Mouse (Mus musculus) limb, embryonic 14.5 days (tissue): ENCODE measurements around the gene Ddx24. TPM values are rescaled to one million over a fixed set of nuclear protein-coding genes. Genes with fewer than 3 reads are reported as not detected.
"Not testable (repeated sequence)": the region's sequence is repeated elsewhere in the genome, so short reads cannot be mapped to it uniquely, and the experiment has no call there.

Experiments
- ATAC-seq: fragments of 200-750 bp; cut with Nextera tagmentation; 2 replicates; pipeline ENCODE4 v1.8.0; 2017; ENCODE audit warnings: low read depth, moderate number of reproducible peaks, moderate TSS enrichment; ENCODE audit not compliant: low FRiP score
- DNase-seq: peaks from one replicate; pipeline ENCODE4 v3.0.0-alpha.2; 2015; ENCODE audit warnings: low spot score
- H3K27ac ChIP-seq: fragments of 300-500 bp; sonication (generic); replicated peaks from 2 replicates; pipeline ENCODE4 v1.5.1; 2014; ENCODE audit warnings: low read depth, mild to moderate bottlenecking, low read length, moderate library complexity, mixed read lengths
- H3K27me3 ChIP-seq: fragments of 300-500 bp; sonication (generic); 2 replicates; pipeline ENCODE4 v1.6.1; 2014; ENCODE audit warnings: low read length, mixed read lengths; ENCODE audit not compliant: control insufficient read depth, insufficient read depth
- H3K36me3 ChIP-seq: fragments of 300-500 bp; sonication (generic); 2 replicates; pipeline ENCODE4 v1.6.1; 2014; ENCODE audit warnings: mild to moderate bottlenecking, low read length, moderate library complexity, mixed read lengths; ENCODE audit not compliant: control insufficient read depth, insufficient read depth
- H3K4me1 ChIP-seq: fragments of 300-500 bp; sonication (generic); 2 replicates; pipeline ENCODE4 v1.6.1; 2014; ENCODE audit warnings: antibody characterized with exemption, low read length, mixed read lengths; ENCODE audit not compliant: control insufficient read depth, insufficient read depth
- H3K4me2 ChIP-seq: fragments of 300-500 bp; sonication (generic); replicated peaks from 2 replicates; pipeline ENCODE4 v1.6.1; 2014; ENCODE audit warnings: low read depth, mild to moderate bottlenecking, low read length, moderate library complexity; ENCODE audit not compliant: severe bottlenecking
- H3K4me3 ChIP-seq: fragments of 300-500 bp; sonication (generic); replicated peaks from 2 replicates; pipeline ENCODE4 v1.5.1; 2014; ENCODE audit warnings: low read length
- H3K9ac ChIP-seq: fragments of 300-500 bp; sonication (generic); 2 replicates; pipeline ENCODE4 v1.6.1; 2014; ENCODE audit warnings: mild to moderate bottlenecking, low read depth, low read length, moderate library complexity; ENCODE audit not compliant: severe bottlenecking
- H3K9me3 ChIP-seq: fragments of 300-500 bp; sonication (generic); 2 replicates; pipeline ENCODE4 v1.6.1; 2016; ENCODE audit warnings: low read length; ENCODE audit not compliant: control insufficient read depth
- POLR2A ChIP-seq: fragments of 200-500 bp; IDR thresholded peaks from 2 replicates; pipeline ENCODE4 v1.8.0; 2012; ENCODE audit warnings: inconsistent platforms, mild to moderate bottlenecking, moderate library complexity, borderline replicate concordance; ENCODE audit not compliant: insufficient read depth, insufficient read length; ENCODE audit errors: extremely low read depth
- WGBS: fragments of 180-500 bp; shearing (Covaris S2); extraction: QIAGEN DNeasy Blood & Tissue Kit; methylation state at CpG from one replicate; pipeline ENCODE4 v1.1.7; 2014; 5-methylcytosine and 5-hydroxymethylcytosine counted together
- polyA plus RNA-seq, 2 experiments: library from polyadenylated mRNA; depleted of rRNA in 1 of 2; stranded (reverse) in 1 of 2; unstranded in 1 of 2; fragments of >200 nt; fragmentation: Nextera tagmentation in 1 of 2; extraction: Ambion mirVana in 1 of 2; gene quantifications; 2 replicates each; pipeline versions ENCODE4 v1.2.1 to v1.2.3; 2012 to 2014

The Ddx24 gene
- polyA plus RNA-seq, 2 experiments = 53.2 to 81.5 TPM

DNA sequence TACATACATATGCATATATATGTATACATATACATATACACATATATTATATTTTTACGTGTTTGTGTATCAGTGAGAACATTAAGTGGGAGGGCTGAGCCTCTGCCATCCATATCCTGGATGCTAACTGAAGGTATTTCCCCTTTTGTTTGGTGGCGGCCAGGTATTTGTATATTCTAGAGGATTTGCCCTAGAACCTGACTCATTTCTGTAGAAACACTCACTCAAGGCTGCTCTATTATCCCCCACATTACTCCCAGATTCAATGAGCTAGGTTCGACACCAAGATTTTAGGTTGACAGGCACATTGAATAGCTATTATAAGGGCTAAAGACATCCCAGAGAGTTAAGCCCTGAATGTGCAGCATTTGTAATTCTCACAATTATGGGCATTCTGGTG, 19.4 kb upstream of the Ddx24 start:
- H3K9me3 ChIP-seq = no peaks in the 10 kb centered on the region
- H3K27ac ChIP-seq = no peak overlapping the region
- no peak overlapping the region for H3K4me2 ChIP-seq
- no peak overlapping the region for H3K4me3 ChIP-seq
- H3K4me1 ChIP-seq = no peaks in the 10 kb centered on the region
- 81% methylated on average over 3 of the region's 3 CpGs for WGBS
- DNase-seq = no peak
- H3K9ac ChIP-seq = no peak overlapping the region
- no peak for TF ChIP-seq POLR2A
- no peaks in the 10 kb centered on the region for H3K36me3 ChIP-seq
- H3K27me3 ChIP-seq = no peaks in the 10 kb centered on the region
- no peak for ATAC-seq

DNA sequence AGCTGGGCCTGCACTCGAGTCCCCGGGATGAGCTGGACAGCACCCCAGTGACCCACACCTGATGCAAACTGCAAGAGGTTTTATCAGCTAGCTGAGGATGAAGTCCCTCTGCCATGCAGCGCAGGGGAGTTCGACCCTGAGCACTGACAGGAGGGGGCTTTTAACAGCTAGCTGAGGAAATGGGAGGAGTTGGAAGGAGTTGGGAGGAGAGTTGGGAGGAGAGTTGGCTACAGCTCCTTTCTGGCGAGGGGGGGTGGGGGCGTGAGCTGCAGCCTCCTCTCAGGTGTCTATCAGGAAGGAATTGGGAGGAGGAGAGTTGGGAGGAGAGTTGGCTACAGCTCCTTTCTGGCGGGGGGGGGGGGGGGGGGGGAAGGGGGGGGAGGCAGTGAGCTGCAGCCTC, 18.6 kb upstream of the Ddx24 start:
- not testable (repeated sequence) for H3K9me3 ChIP-seq, H3K27ac ChIP-seq, ATAC-seq, H3K4me3 ChIP-seq, H3K4me1 ChIP-seq, H3K27me3 ChIP-seq, DNase-seq, H3K9ac ChIP-seq, H3K36me3 ChIP-seq, H3K4me2 ChIP-seq
- WGBS = 31% methylated on average over 6 of the region's 7 CpGs

DNA sequence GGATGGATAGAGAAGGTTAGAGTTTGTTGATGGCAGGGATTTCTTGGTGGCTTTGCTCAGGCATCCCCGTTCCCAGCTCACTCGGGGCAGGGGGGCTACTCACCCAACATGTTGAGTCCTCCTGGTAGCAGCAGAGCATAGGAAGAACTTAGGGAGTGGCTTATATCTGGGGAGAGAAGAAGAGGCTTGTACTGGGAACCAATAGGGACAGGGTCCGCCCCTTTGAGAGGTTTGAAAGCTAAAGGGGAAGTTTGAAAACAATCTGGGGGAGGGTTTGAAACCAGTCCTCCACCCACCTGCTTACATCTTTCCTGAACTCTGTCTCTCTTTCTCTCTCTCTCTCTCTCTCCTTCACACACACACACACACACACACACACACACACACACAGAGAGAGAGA, 17.9 kb upstream of the Ddx24 start, which contains the start of gene Ifi27l2a:
TSS of gene Ifi27l2a (minus strand) at position 157 of the 400 bp plus-strand sequence.
- Histone ChIP-seq H3K27ac (no peak within 1 kb of the TSS), H3K9ac (no peak within 1 kb of the TSS), H3K4me3 (no peak within 1 kb of the TSS), H3K4me1 (no peaks in the 10 kb centered on the region), H3K9me3 (no peaks in the 10 kb centered on the region), H3K36me3 (no peaks in the 10 kb centered on the region), H3K4me2 (no peak within 1 kb of the TSS), H3K27me3 (no peaks in the 10 kb centered on the region)
- DNase-seq (no peak), ATAC-seq (no peak)
- 56% methylated on average over 3 of the region's 3 CpGs for WGBS
- no peak for TF ChIP-seq POLR2A

DNA sequence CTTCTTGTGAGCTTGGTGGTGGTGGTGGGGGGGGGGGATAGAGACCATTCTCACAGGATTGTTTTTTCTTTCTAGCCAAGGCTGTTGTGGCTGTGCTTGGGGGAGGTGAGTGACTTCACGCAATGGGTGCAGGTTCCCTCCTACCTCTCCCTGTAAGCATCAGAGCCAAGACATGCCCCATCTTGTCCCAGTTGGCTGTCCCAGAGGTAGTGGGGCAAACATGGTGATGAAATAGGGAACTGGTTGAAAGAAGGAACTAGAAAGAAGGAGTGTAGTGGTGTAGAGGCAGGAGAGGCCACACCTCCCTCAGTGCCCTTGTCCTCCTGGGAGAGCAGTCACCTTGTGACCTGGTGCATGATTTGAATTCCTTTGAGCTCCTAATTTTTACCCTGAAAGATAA, 12.0 kb upstream of the Ddx24 start:
- no peaks in the 10 kb centered on the region for H3K9me3 ChIP-seq
- H3K9ac ChIP-seq = no peak overlapping the region
- 0 out of 2 replicates have a peak, but pooled peaks cover 4% of the 10 kb centered on the region for H3K4me1 ChIP-seq
- DNase-seq (peak; percentile 3), ATAC-seq (no peak)
- no peaks in the 10 kb centered on the region for H3K27me3 ChIP-seq
- H3K4me2 ChIP-seq = no peak overlapping the region
- WGBS = 75% methylated on average over 1 of the region's 1 CpGs
- TF ChIP-seq POLR2A = no peak
- H3K36me3 ChIP-seq = no peaks in the 10 kb centered on the region
- no peak overlapping the region for H3K4me3 ChIP-seq
- no peak overlapping the region for H3K27ac ChIP-seq

DNA sequence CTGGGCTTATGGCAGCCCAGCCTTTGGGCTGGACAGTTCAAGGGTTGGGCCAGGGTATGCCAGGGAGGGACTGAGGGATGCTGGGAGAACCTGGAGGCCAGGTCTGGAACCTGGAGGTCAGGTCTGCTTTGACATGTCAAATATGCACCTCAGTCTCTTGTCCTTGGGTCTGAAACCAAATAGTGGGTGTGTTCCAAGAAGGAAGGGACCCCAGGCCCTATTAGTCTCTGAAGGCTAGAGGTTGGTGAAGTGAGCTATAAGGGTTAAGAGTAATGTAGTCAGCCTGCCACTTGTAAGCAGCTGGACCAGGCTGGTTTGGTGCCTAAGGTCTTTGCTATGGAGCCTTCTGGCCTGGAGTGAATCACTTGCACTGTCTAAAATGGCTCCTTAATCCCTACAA, 9.2 kb upstream of the Ddx24 start:
- Histone ChIP-seq H3K4me3 (0 out of 2 replicates have a peak overlapping the region, but pooled peaks have one; percentile 23), H3K9ac (no peak overlapping the region), H3K27ac (no peak overlapping the region), H3K4me1 (0 out of 2 replicates have a peak, but pooled peaks cover 4% of the 10 kb centered on the region), H3K27me3 (no peaks in the 10 kb centered on the region), H3K9me3 (no peaks in the 10 kb centered on the region), H3K36me3 (no peaks in the 10 kb centered on the region), H3K4me2 (peak overlapping the region; percentile 37)
- no peak for TF ChIP-seq POLR2A
- DNase-seq (no peak), ATAC-seq (no peak)

DNA sequence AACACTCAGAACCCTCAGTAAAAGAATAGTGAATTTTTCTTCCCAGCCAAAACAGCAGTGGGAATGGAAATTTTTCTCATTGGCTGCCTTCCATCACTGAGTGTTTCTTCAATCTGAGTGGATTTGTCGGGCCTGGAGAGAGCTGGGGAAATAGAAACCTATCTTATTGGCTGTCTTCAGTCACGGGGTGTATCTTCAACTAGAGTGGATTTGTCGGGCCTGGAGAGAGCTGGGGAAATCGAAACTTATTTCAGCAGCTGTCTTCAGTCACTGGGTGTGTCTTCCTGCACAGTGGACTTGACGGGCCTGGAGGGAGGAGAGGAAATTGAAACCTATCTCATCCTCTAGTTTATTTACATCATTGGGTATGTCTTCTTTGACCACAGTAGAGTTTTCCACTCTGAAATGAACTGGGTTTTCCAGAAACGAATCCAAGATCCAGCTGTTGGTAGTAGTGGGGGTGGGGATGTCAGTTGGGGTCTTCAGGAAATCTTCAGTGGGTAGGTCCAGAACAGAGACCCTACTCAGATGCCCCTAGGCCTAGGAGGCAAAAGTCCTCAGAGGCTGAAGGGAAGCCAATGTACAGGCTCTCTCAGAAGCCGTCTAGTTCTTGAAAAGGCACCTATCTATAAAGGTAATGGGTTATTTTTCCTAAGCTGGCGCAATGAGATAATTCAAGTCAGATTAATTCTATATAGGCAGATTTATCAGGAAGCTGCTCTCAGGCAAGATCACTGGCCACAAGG, 8.5 kb upstream of the Ddx24 start, which contains the start of gene Ifi27:
TSS of gene Ifi27 (plus strand) at position 226 of the 746 bp plus-strand sequence.
- ATAC-seq = peak; percentile 85
- no peaks in the 10 kb centered on the region for H3K9me3 ChIP-seq

More for the DNA sequence above, 8.5 kb upstream of the Ddx24 start, which contains the start of gene Ifi27:
- Histone ChIP-seq H3K4me2 (peak within 1 kb of the TSS; percentile 37), H3K36me3 (no peaks in the 10 kb centered on the region), H3K27me3 (no peaks in the 10 kb centered on the region), H3K4me1 (0 out of 2 replicates have a peak, but pooled peaks cover 4% of the 10 kb centered on the region), H3K27ac (peak within 1 kb of the TSS; percentile 6; the same call in 1 of the 2 replicates), H3K9ac (no peak within 1 kb of the TSS), H3K4me3 (peak within 1 kb of the TSS; percentile 23)
- DNase-seq = peak; percentile 76
- no peak for TF ChIP-seq POLR2A
- 63% methylated on average over 8 of the region's 8 CpGs for WGBS
